Mouse (Mus musculus) thymus, adult 18-20 months (tissue): ENCODE measurements around the gene Elf4.

Source experiments
- DNase-seq, 2 experiments: peaks; one replicate each; pipeline ENCODE4 v3.0.0; 2022; ENCODE audit warnings: mixed read lengths in 2 of 2

Elf4 gene

GRCm38 (mm10) chrX:48435477-48435900 lies 27.4 kb downstream of the Elf4 start:
- peak; percentile 49 to 61 for DNase-seq

- no peak for DNase-seq
Observed at GRCm38 (mm10) chrX:48434251-48434650, 28.7 kb downstream of the Elf4 start.

- DNase-seq: peak; percentile 86 to 93
Observed at GRCm38 (mm10) chrX:48433527-48433899, 29.4 kb downstream of the Elf4 start.

GRCm38 (mm10) chrX:48432599-48433526 lies 30.1 kb downstream of the Elf4 start:
- DNase-seq: peak in 1 of 2 experiments; percentile 27

- peak; percentile 42 to 68 for DNase-seq
Observed at GRCm38 (mm10) chrX:48429538-48429937, 33.4 kb downstream of the Elf4 start.

- DNase-seq: no peak
Observed at GRCm38 (mm10) chrX:48429100-48429499, 33.8 kb downstream of the Elf4 start.

- no peak for DNase-seq
Observed at GRCm38 (mm10) chrX:48428642-48429041, 34.3 kb downstream of the Elf4 start.

GRCm38 (mm10) chrX:48428241-48428640 lies 34.7 kb downstream of the Elf4 start:
- DNase-seq: no peak

- DNase-seq: peak; percentile 66 to 77
Observed at GRCm38 (mm10) chrX:48425280-48425679, 37.7 kb downstream of the Elf4 start.

GRCm38 (mm10) chrX:48424583-48424982 lies 38.3 kb downstream of the Elf4 start:
- peak; percentile 56 to 81 for DNase-seq

- no peak for DNase-seq
Observed at GRCm38 (mm10) chrX:48423671-48424070, 39.3 kb downstream of the Elf4 start.

GRCm38 (mm10) chrX:48422986-48423385 lies 39.9 kb downstream of the Elf4 start:
- peak in 1 of 2 experiments; percentile 55 for DNase-seq

- no peak for DNase-seq
Observed at GRCm38 (mm10) chrX:48418417-48418816, 44.5 kb downstream of the Elf4 start.

- DNase-seq: no peak
Observed at GRCm38 (mm10) chrX:48414291-48414690, 48.6 kb downstream of the Elf4 start.

- DNase-seq: no peak
Observed at GRCm38 (mm10) chrX:48412629-48413028, 50.3 kb downstream of the Elf4 start.

- DNase-seq: no peak
Observed at GRCm38 (mm10) chrX:48410388-48410776, 52.5 kb downstream of the Elf4 start.

- peak; percentile 50 to 60 for DNase-seq
Observed at GRCm38 (mm10) chrX:48409611-48410387, 53.1 kb downstream of the Elf4 start.

- DNase-seq: no peak
Observed at GRCm38 (mm10) chrX:48405141-48405540, 57.8 kb downstream of the Elf4 start.

GRCm38 (mm10) chrX:48399994-48400393 lies 62.9 kb downstream of the Elf4 start:
- DNase-seq: no peak

GRCm38 (mm10) chrX:48389380-48389779 lies 73.6 kb downstream of the Elf4 start:
- no peak for DNase-seq

GRCm38 (mm10) chrX:48385927-48386326 lies 77.0 kb downstream of the Elf4 start:
- no peak for DNase-seq

- DNase-seq: peak in 1 of 2 experiments; percentile 18
Observed at GRCm38 (mm10) chrX:48383643-48384042, 79.3 kb downstream of the Elf4 start.

GRCm38 (mm10) chrX:48367841-48368240 lies 95.1 kb downstream of the Elf4 start:
- no peak for DNase-seq
